Mouse (Mus musculus) heart, postnatal 14 days (tissue): ENCODE measurements around the gene Clybl. TPM values are rescaled to one million over a fixed set of nuclear protein-coding genes. Genes with fewer than 3 reads are reported as not detected.

Experiments
- DNase-seq, 2 experiments: peaks; one replicate each; pipeline ENCODE4 v3.0.0; 2021 to 2022
- intact Hi-C: fragments of 180-260 bp; cut with DNase I; formaldehyde crosslinking; loops from one replicate; pipeline ENCODE4 v1.15.1; 2025
- long read RNA-seq, 2 experiments: library from polyadenylated mRNA; stranded (forward); transcript quantifications; one replicate each; pipeline ENCODE4 v2.0.0; 2021
- total RNA-seq, 2 experiments: library from RNA; stranded (reverse); gene quantifications; 2 replicates each; pipeline ENCODE4 v1.2.3; 2021

Gene Clybl
- total RNA-seq, result 100 to 1,000 TPM; 103 to 116 TPM
- long read RNA-seq, experiment 1, transcript Clybl-201 (8 exons, 1,231 nt), result major isoform, 287 of 328 reads
- long read RNA-seq, experiment 1, partial matches to known transcripts, result 14 of 328 reads
- long read RNA-seq, experiment 1, other reads (novel, unspliced or antisense), result 27 of 328 reads
- long read RNA-seq, experiment 2, transcript Clybl-201 (8 exons, 1,231 nt), result major isoform, 198 of 239 reads
- long read RNA-seq, experiment 2, partial matches to known transcripts, result 24 of 239 reads
- long read RNA-seq, experiment 2, other reads (novel, unspliced or antisense), result 17 of 239 reads

GRCm38 (mm10) chr14:122181078-122181814 lies at the start of gene Clybl:
Gene Clybl (plus strand): TSS chr14:122181704.
- DNase-seq, result peak; percentile 97 to 98
- intact Hi-C loops, result no loop called here

- no peak for DNase-seq
- intact Hi-C loops, result no loop called here
Observed at GRCm38 (mm10) chr14:122136368-122136928, 45.1 kb upstream of the Clybl start.

- intact Hi-C loops, result no loop called here
- no peak for DNase-seq
Observed at GRCm38 (mm10) chr14:122137234-122137633, 44.3 kb upstream of the Clybl start.

- intact Hi-C loops, result no loop called here
- no peak for DNase-seq
Observed at GRCm38 (mm10) chr14:122140126-122140525, 41.4 kb upstream of the Clybl start.

- intact Hi-C loops, result no loop called here
- DNase-seq, result no peak
Observed at GRCm38 (mm10) chr14:122143585-122144269, 37.8 kb upstream of the Clybl start.

GRCm38 (mm10) chr14:122145374-122145773 lies 36.1 kb upstream of the Clybl start:
- intact Hi-C loops, result no loop called here

GRCm38 (mm10) chr14:122150616-122151015 lies 30.9 kb upstream of the Clybl start:
- intact Hi-C loops, result no loop called here
- no peak for DNase-seq

More at GRCm38 (mm10) chr14:122145374-122145773, 36.1 kb upstream of the Clybl start:
- DNase-seq, result no peak

- intact Hi-C loops, result no loop called here
- no peak for DNase-seq
Observed at GRCm38 (mm10) chr14:122157738-122158137, 23.8 kb upstream of the Clybl start.

GRCm38 (mm10) chr14:122160916-122161315 lies 20.6 kb upstream of the Clybl start:
- intact Hi-C loops, result no loop called here
- no peak for DNase-seq

- DNase-seq, result no peak
Observed at GRCm38 (mm10) chr14:122168912-122169311, 12.6 kb upstream of the Clybl start.

GRCm38 (mm10) chr14:122170202-122170781 lies 11.2 kb upstream of the Clybl start:
- intact Hi-C loops, result no loop called here
- DNase-seq, result no peak

More at GRCm38 (mm10) chr14:122168912-122169311, 12.6 kb upstream of the Clybl start:
- intact Hi-C loops, result no loop called here

GRCm38 (mm10) chr14:122171031-122171430 lies 10.5 kb upstream of the Clybl start:
- DNase-seq, result no peak
- intact Hi-C loops, result no loop called here

GRCm38 (mm10) chr14:122176263-122176798 lies 5.2 kb upstream of the Clybl start:
- intact Hi-C loops, result no loop called here
- DNase-seq, result no peak

GRCm38 (mm10) chr14:122179262-122179661 lies 2.2 kb upstream of the Clybl start:
- DNase-seq, result peak; percentile 28 to 40
- intact Hi-C loops, result no loop called here

GRCm38 (mm10) chr14:122181815-122182157 lies 282 bp downstream of the Clybl start:
- DNase-seq, result no peak
- intact Hi-C loops, result no loop called here

GRCm38 (mm10) chr14:122182220-122182619 lies 716 bp downstream of the Clybl start:
- intact Hi-C loops, result no loop called here
- no peak for DNase-seq

- intact Hi-C loops, result no loop called here
- no peak for DNase-seq
Observed at GRCm38 (mm10) chr14:122183974-122184373, 2.5 kb downstream of the Clybl start.

GRCm38 (mm10) chr14:122188250-122188649 lies 6.7 kb downstream of the Clybl start:
- DNase-seq, result no peak
- intact Hi-C loops, result no loop called here

GRCm38 (mm10) chr14:122189901-122190300 lies 8.4 kb downstream of the Clybl start:
- peak in 1 of 2 experiments; percentile 20 for DNase-seq
- intact Hi-C loops, result loop anchor here (5.0 to 10.0 kb wide), 2 partner anchors 685 to 1162 kb away; no protein-coding TSS in a partner anchor

- DNase-seq, result no peak
- intact Hi-C loops, result loop anchor here (5.0 to 10.0 kb wide), 2 partner anchors 684 to 1162 kb away; no protein-coding TSS in a partner anchor
Observed at GRCm38 (mm10) chr14:122190527-122190926, 9.0 kb downstream of the Clybl start.
